Mouse (Mus musculus) ES-E14 (cell line): ENCODE results near the gene Smim5. TPM values are rescaled to one million over a fixed set of nuclear protein-coding genes. Genes with fewer than 3 reads are reported as not detected.

Source experiments
- DNase-seq: peaks from one replicate; pipeline ENCODE4 v3.0.0-alpha.2; 2013; ENCODE audit warnings: low read depth, low spot score
- H3K27ac ChIP-seq: 2 replicates; pipeline ENCODE4 v1.5.1; 2012; ENCODE audit warnings: low read depth, mild to moderate bottlenecking, low read length, moderate library complexity, mixed read lengths; ENCODE audit not compliant: poor library complexity, insufficient read depth, severe bottlenecking
- H3K36me3 ChIP-seq: 2 replicates; pipeline ENCODE4 v1.6.1; 2012; ENCODE audit warnings: mild to moderate bottlenecking, low read length, moderate library complexity, mixed read lengths; ENCODE audit not compliant: control insufficient read depth, poor library complexity, insufficient read depth, severe bottlenecking
- H3K4me1 ChIP-seq, 2 experiments: fragments of 150-350 bp in 1 of 2; sonication (generic) in 1 of 2; 2 replicates each; pipeline ENCODE4 v1.6.1; 2012; ENCODE audit warnings: low read length in 2 of 2, mild to moderate bottlenecking in 1 of 2, mixed read lengths in 1 of 2; ENCODE audit not compliant: control insufficient read depth in 2 of 2, insufficient read depth in 2 of 2, poor library complexity in 1 of 2
- H3K4me3 ChIP-seq, 2 experiments: fragments of 150-350 bp in 1 of 2; sonication (generic) in 1 of 2; 2 replicates each; pipeline ENCODE4 v1.5.1; 2012; ENCODE audit warnings: low read length in 2 of 2, low read depth in 1 of 2, mild to moderate bottlenecking in 1 of 2, mixed read lengths in 1 of 2; ENCODE audit not compliant: insufficient read depth in 1 of 2, poor library complexity in 1 of 2, severe bottlenecking in 1 of 2
- H3K9ac ChIP-seq: 2 replicates; pipeline ENCODE4 v1.6.1; 2012; ENCODE audit warnings: low read depth, mild to moderate bottlenecking, low read length, mixed read lengths; ENCODE audit not compliant: poor library complexity, insufficient read depth, severe bottlenecking
- H3K9me3 ChIP-seq: fragments of 150-350 bp; sonication (generic); 2 replicates; pipeline ENCODE4 v1.6.1; 2012; ENCODE audit warnings: low read depth, mild to moderate bottlenecking, low read length; ENCODE audit not compliant: control insufficient read depth, insufficient read depth
- CHD2 ChIP-seq: IDR thresholded peaks from 2 replicates; pipeline ENCODE4 v1.6.1; 2014; ENCODE audit warnings: mild to moderate bottlenecking, low read depth, low read length, inconsistent platforms
- HCFC1 ChIP-seq: IDR thresholded peaks from 2 replicates; pipeline ENCODE4 v1.6.1; 2012; ENCODE audit warnings: low read length, inconsistent platforms, borderline replicate concordance; ENCODE audit not compliant: insufficient read depth
- MAFK ChIP-seq: IDR thresholded peaks from 2 replicates; pipeline ENCODE4 v1.6.1; 2014; ENCODE audit warnings: mild to moderate bottlenecking, low read depth, low read length, inconsistent platforms; ENCODE audit not compliant: insufficient read depth
- ZC3H11A ChIP-seq: IDR thresholded peaks from 2 replicates; pipeline ENCODE4 v1.6.1; 2012; ENCODE audit warnings: low read depth, mild to moderate bottlenecking, inconsistent platforms, low read length, borderline replicate concordance
- ZNF384 ChIP-seq: IDR thresholded peaks from 2 replicates; pipeline ENCODE4 v1.6.1; 2012; ENCODE audit warnings: low read depth, low read length, inconsistent platforms
- in situ Hi-C, 2 experiments: fragments of 600-800 bp; cut with MboI; formaldehyde crosslinking; loops; one replicate each; pipeline ENCODE4 v1.15.1; 2025; ENCODE audit warnings: low sequenced_read_pairs in 2 of 2, inconsistent platforms in 1 of 2; ENCODE audit not compliant: unreplicated experiment in 2 of 2
- total RNA-seq: library from RNA; depleted of rRNA; stranded (reverse); fragments of 300-350 nt; gene quantifications from 2 replicates; pipeline ENCODE4 v1.2.3, GENCODE M21; 2012

Gene Smim5
- total RNA-seq, 1 experiment = 0.67 TPM

- no peaks in the 10 kb centered on the region; the same call in 1 of the 2 replicates for H3K36me3 ChIP-seq
- no peak overlapping the region for H3K27ac ChIP-seq
- no peak for DNase-seq
- TF ChIP-seq MAFK (no peak), HCFC1 (no peak), ZNF384 (no peak), ZC3H11A (no peak), CHD2 (no peak)
- in situ Hi-C loops = no loop called here
- no peak overlapping the region for H3K4me3 ChIP-seq
- H3K4me1 ChIP-seq = peaks cover 0 to 18% of the 10 kb centered on the region in 2 experiments; a peak in 2 of 4 replicates
- H3K9me3 ChIP-seq = no peaks in the 10 kb centered on the region
- no peak overlapping the region for H3K9ac ChIP-seq
Measured at GRCm38 (mm10) chr11:115902177-115902576, 2.4 kb downstream of the Smim5 start.

DNA sequence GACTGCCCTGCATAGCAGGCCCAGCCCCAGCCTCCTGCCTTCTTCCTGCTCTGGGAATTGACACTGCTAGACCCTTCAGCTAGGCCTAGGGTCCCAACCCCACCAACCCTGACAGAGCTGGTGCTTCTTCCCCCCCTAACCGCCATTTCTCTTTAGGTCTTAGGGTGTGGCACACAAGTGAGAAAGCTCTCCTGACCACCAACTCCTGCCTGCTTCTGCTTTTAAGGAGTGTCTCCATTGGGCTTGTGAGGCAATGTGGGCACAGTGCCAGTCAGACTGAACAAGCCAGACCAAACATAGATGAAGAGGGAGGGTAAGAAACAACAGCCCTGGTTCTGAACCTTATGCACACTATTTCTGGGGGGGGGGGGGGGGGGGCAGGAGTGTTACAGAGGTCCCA, 3.1 kb downstream of the Smim5 start:
- no peaks in the 10 kb centered on the region; the same call in 1 of the 2 replicates for H3K36me3 ChIP-seq
- H3K9me3 ChIP-seq = no peaks in the 10 kb centered on the region
- peaks cover 0 to 18% of the 10 kb centered on the region in 2 experiments; a peak in 2 of 4 replicates for H3K4me1 ChIP-seq
- no peak for DNase-seq
- no peak overlapping the region for H3K4me3 ChIP-seq
- TF ChIP-seq ZC3H11A (no peak), HCFC1 (no peak), MAFK (no peak), ZNF384 (no peak), CHD2 (no peak)
- in situ Hi-C loops = no loop called here
- no peak overlapping the region for H3K9ac ChIP-seq
- no peak overlapping the region for H3K27ac ChIP-seq

DNA sequence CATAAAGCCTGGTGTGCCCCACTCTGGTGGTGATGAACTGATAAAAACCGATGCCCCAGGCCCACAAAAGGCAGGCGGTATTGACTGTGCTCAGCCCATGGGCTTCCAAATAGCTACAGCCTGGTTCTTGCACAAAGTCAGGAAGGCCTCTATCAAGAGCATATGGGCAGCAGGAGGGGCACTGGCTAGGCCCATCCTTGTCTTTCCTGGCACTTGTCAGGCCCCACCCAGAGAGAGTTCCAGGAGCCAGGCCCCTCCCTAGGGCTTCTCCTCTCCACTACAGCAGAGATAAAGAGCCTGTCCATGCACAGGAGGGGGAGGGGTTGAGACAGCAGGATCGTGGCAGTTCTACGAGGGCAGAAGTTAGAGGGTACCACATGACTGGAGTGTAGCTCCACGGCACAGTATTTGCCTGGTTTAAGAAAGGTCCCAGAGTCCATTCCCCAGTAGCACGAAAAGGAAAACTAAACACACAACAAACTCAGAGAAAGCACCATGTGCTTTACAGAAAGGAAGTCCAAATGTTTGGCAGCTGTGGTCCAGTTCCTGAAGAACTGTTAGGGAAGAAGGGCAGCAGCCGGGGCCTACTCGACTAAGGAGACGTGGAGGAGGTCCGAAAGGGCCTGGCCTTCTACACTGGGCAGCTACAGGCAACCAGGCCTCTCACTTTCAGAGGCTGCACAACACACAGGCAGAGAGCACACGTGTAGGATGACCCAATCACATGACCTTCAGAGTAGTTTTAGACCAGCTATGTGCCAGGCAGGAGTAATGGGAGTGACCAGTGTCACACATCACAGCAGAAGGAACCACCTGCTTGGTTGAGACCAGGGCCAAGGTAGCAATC, 3.8 kb downstream of the Smim5 start:
- H3K27ac ChIP-seq = no peak overlapping the region
- H3K36me3 ChIP-seq = no peaks in the 10 kb centered on the region; the same call in 1 of the 2 replicates
- H3K9ac ChIP-seq = no peak overlapping the region
- no peak overlapping the region for H3K4me3 ChIP-seq
- TF ChIP-seq ZNF384 (no peak), MAFK (no peak), HCFC1 (no peak), ZC3H11A (no peak), CHD2 (no peak)
- no peak for DNase-seq
- H3K4me1 ChIP-seq = peaks cover 0 to 18% of the 10 kb centered on the region in 2 experiments; a peak in 2 of 4 replicates
- in situ Hi-C loops = no loop called here
- no peaks in the 10 kb centered on the region for H3K9me3 ChIP-seq

DNA sequence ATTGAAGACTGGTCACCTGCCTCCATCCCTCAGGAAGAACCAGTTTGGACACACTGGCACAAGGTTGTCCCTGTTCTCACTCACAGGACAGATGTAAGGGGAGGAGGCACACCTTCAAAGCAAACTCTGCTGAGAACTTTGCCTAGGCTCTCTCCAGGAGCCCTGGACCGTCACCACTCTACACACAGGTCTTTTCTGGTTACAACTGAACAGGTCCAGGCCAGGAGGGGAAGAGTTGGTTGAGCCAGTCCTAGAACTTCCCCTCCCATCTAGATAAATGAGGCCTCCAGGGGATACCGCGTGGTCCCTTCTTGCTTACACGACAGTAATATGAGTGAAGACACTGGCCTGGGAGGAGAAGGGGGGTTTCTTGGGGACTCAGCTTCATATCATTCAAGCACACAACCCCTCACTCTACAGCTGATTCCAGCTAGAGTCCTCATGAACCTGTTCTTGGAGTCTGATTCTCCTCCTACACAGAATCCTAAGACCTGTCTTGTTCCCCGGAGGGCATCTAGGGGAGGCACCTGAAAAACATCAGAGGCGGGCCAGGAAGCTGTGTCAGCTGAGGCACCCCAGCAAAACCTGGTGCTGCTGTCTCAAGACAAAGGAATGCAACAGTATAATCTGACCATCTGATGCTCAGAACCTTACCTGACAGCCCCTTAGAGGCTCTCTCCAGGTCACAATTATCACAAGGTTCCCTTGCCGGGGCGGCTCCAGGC, 4.6 kb downstream of the Smim5 start:
- H3K4me1 ChIP-seq = peaks cover 0 to 18% of the 10 kb centered on the region in 2 experiments; a peak in 2 of 4 replicates
- H3K27ac ChIP-seq = no peak overlapping the region; the same call in 1 of the 2 replicates
- DNase-seq = no peak
- no peak overlapping the region for H3K9ac ChIP-seq
- no peaks in the 10 kb centered on the region; the same call in 1 of the 2 replicates for H3K36me3 ChIP-seq
- H3K9me3 ChIP-seq = no peaks in the 10 kb centered on the region
- TF ChIP-seq MAFK (no peak), ZNF384 (no peak), CHD2 (no peak), HCFC1 (no peak), ZC3H11A (no peak)
- no peak overlapping the region for H3K4me3 ChIP-seq
- in situ Hi-C loops = no loop called here
